Mouse (Mus musculus) embryonic facial prominence, embryonic 15.5 days (tissue): ENCODE measurements around the gene Gm13289. TPM values are rescaled to one million over a fixed set of nuclear protein-coding genes. Genes with fewer than 3 reads are reported as not detected.
"Not testable (repeated sequence)": the region's sequence is repeated elsewhere in the genome, so short reads cannot be mapped to it uniquely, and the experiment has no call there.

ENCODE experiments used
- ATAC-seq: fragments of 200-750 bp; cut with Nextera tagmentation; 2 replicates; pipeline ENCODE4 v1.8.0; 2017; ENCODE audit warnings: low read depth, moderate TSS enrichment; ENCODE audit not compliant: insufficient number of reproducible peaks, low FRiP score, low TSS enrichment
- H3K27ac ChIP-seq: fragments of 300-500 bp; sonication (generic); replicated peaks from 2 replicates; pipeline ENCODE4 v1.5.1; 2015; ENCODE audit warnings: mild to moderate bottlenecking, inconsistent platforms
- H3K27me3 ChIP-seq: fragments of 300-500 bp; sonication (generic); 2 replicates; pipeline ENCODE4 v1.6.1; 2015; ENCODE audit warnings: inconsistent platforms
- H3K36me3 ChIP-seq: fragments of 300-500 bp; sonication (generic); 2 replicates; pipeline ENCODE4 v1.6.1; 2015; ENCODE audit warnings: mild to moderate bottlenecking, inconsistent platforms
- H3K4me1 ChIP-seq: fragments of 300-500 bp; sonication (generic); 2 replicates; pipeline ENCODE4 v1.6.1; 2015; ENCODE audit warnings: inconsistent platforms
- H3K4me2 ChIP-seq: fragments of 300-500 bp; sonication (generic); replicated peaks from 2 replicates; pipeline ENCODE4 v1.6.1; 2015; ENCODE audit warnings: mild to moderate bottlenecking, inconsistent platforms
- H3K4me3 ChIP-seq: fragments of 300-500 bp; sonication (generic); replicated peaks from 2 replicates; pipeline ENCODE4 v1.5.1; 2015; ENCODE audit warnings: mild to moderate bottlenecking, inconsistent platforms
- H3K9ac ChIP-seq: fragments of 300-500 bp; sonication (generic); 2 replicates; pipeline ENCODE4 v1.6.1; 2015; ENCODE audit warnings: inconsistent platforms
- H3K9me3 ChIP-seq: fragments of 300-500 bp; sonication (generic); replicated peaks from 2 replicates; pipeline ENCODE4 v1.6.1; 2016; ENCODE audit warnings: inconsistent platforms
- WGBS: fragments of 180-500 bp; shearing (Covaris S2); methylation state at CpG from one replicate; pipeline ENCODE4 v1.1.7; 2015; 5-methylcytosine and 5-hydroxymethylcytosine counted together
- polyA plus RNA-seq: library from polyadenylated mRNA; unstranded; fragments of >200 nt; fragmentation: Nextera tagmentation; extraction: Ambion mirVana; gene quantifications from 2 replicates; pipeline ENCODE4 v1.2.1, GENCODE M21; 2015

Gm13289 gene
- not detected in 2 replicates for polyA plus RNA-seq

DNA sequence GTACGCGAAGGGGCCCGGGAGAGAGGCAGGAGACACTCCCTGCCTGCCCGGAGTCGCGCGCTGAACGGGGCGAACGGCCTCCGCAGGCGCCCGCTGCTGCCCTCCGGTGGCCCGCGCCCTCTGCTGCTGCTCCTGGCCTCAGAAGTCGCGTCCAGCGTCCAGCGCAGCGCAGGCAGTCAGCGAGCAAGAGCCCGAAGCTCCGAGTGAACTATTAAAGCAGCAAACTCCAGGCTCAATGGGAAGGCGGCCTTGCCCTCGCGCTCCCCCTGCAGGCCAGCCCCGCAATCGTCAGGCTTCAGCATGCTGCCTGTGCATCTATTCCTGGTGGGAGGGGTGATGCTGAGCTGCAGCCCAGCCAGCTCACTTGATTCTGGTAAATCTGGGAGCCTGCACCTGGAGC is at the start of gene Gm13289:
Gene Gm13289, plus strand, starts transcription at position 301 of the 400 bp plus-strand sequence.
- no CpG with 5 or more reads among the region's 29 CpGs for WGBS

DNA sequence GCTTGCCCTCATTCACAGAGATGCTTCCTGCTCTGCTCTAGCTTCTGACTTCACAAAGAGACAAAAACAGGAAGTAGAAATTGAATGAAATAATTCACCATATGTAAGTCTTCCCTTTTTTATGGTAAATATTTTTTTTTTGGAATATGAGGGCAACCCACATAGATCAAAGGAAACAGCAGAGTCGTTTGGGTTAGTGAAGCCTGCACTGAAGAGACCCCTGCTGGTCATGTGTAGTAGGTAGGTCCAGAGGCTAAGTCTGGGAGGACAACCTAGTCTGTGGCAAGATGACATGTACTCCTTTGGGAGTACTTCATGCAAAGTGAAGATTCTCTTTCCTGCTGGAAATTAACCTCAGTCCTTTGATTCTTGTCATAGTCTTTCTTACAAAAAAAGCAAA is 49.4 kb upstream of the Gm13289 start:
- 3% methylated on average over 1 of the region's 1 CpGs for WGBS
- H3K4me1 ChIP-seq: no peaks in the 10 kb centered on the region

More for the DNA sequence above, at the start of gene Gm13289:
- not testable (repeated sequence) for H3K4me1 ChIP-seq, H3K36me3 ChIP-seq, H3K27ac ChIP-seq, H3K27me3 ChIP-seq, ATAC-seq, H3K4me2 ChIP-seq, H3K9ac ChIP-seq, H3K4me3 ChIP-seq, H3K9me3 ChIP-seq

DNA sequence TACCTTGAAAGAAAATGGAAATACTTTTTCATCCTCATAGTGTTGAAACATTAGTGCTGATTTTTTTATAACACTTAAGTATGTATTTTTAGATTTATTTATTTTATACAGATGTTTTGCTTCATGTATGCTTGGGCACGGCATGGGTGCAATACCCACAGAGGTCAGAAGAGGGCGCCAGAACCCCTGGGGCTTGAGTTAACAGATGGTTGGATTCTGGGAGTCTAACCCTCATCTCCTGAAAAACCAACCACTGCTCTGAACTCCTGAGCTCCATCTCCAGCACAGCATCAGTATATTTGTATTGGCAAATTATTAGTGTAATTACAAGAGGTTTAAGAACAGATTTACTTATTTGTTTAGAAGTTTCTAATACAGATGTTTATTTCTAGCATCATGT is 38.2 kb upstream of the Gm13289 start:
- ATAC-seq: no peak
- no peaks in the 10 kb centered on the region for H3K27me3 ChIP-seq
- no peak overlapping the region for H3K4me2 ChIP-seq
- no peaks in the 10 kb centered on the region for H3K36me3 ChIP-seq
- 3% methylated on average over 2 of the region's 2 CpGs for WGBS
- H3K4me3 ChIP-seq: no peak overlapping the region
- no peak overlapping the region for H3K9ac ChIP-seq
- no peaks in the 10 kb centered on the region for H3K9me3 ChIP-seq
- H3K4me1 ChIP-seq: no peaks in the 10 kb centered on the region
- no peak overlapping the region for H3K27ac ChIP-seq

More for the DNA sequence above, 49.4 kb upstream of the Gm13289 start:
- H3K27ac ChIP-seq: no peak overlapping the region
- H3K4me3 ChIP-seq: no peak overlapping the region
- no peaks in the 10 kb centered on the region for H3K36me3 ChIP-seq
- no peak overlapping the region for H3K9ac ChIP-seq
- no peak overlapping the region for H3K4me2 ChIP-seq
- ATAC-seq: no peak
- no peaks in the 10 kb centered on the region for H3K9me3 ChIP-seq
- no peaks in the 10 kb centered on the region for H3K27me3 ChIP-seq

DNA sequence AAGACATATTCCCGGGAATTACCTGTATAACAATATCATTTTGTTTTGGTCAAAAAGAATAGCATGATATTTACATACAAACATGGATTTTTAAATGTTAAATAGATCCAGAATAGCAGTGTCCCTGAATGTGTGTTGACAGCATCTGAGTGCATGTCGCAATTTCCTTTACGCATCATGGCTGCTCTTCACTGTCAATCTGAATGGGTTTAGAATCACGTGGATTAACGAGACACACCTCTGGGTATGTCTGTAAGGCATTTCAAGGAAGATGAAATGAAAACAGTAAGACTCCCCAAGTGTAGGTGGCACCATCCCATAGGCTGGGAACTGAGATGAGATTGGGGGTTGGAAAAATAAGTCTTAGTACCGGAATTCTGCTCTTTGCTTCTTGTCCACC is 37.7 kb upstream of the Gm13289 start:
- Histone ChIP-seq H3K9ac (no peak overlapping the region), H3K4me1 (no peaks in the 10 kb centered on the region), H3K4me2 (no peak overlapping the region), H3K9me3 (no peaks in the 10 kb centered on the region), H3K27me3 (no peaks in the 10 kb centered on the region), H3K27ac (no peak overlapping the region), H3K4me3 (no peak overlapping the region), H3K36me3 (no peaks in the 10 kb centered on the region)
- WGBS: 86% methylated on average over 6 of the region's 6 CpGs
- no peak for ATAC-seq

DNA sequence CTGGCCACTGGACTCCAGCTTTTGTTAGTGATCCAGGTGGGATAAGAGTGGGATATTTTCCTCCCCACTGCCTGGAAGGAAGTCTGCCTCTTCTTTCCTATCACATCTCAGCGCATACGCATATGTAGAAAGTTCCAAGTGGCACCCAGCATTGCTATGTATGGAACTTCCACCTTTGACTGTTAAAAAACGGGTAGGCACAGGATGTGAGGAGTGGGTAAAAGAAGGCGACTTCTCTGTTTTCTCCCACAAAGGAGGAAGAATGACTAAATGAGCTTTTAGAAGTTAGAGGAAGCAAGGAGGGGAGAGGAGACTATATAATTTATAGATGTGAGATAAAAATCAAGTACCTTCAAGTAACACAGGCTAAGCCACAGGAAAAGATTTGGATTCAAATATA is 35.3 kb upstream of the Gm13289 start:
- no peak overlapping the region for H3K27ac ChIP-seq
- H3K4me1 ChIP-seq: no peaks in the 10 kb centered on the region
- no peaks in the 10 kb centered on the region for H3K9me3 ChIP-seq
- no peak overlapping the region for H3K4me2 ChIP-seq
- no peaks in the 10 kb centered on the region for H3K27me3 ChIP-seq
- no peak overlapping the region for H3K4me3 ChIP-seq
- ATAC-seq: no peak
- WGBS: 82% methylated on average over 4 of the region's 4 CpGs
- H3K9ac ChIP-seq: no peak overlapping the region
- no peaks in the 10 kb centered on the region for H3K36me3 ChIP-seq

DNA sequence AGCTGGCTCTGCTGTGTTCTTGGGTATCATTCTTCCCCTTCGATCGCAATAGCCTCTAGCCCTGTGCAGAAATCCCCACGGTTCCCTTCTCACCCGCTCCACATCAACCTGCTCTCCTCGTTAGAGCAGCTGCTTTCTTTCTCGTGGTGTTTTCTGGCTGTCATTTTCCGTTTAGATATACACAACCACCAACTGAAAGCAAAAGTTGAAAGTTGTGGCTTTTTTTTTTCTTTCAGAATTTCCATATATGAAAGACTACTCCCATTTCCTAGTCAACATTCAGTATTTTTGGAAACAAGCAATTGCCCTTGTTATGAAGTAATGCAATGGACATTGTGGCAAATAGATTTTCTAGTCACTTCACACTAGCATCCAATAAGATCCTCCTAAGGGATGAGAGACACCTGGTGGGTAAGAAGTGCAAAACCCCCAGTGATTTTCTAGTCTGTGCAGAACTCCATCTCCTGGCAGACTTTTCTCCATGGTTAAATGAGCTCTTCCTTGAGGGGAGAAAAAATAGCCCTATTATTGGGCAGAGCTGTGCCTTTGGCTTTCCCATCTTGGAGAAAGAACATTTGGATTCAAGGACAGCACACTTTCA is 33.9 kb upstream of the Gm13289 start:
- 59% methylated on average over 7 of the region's 7 CpGs for WGBS
- no peak for ATAC-seq
- Histone ChIP-seq H3K27ac (no peak overlapping the region), H3K9ac (no peak overlapping the region), H3K4me2 (no peak overlapping the region), H3K4me1 (no peaks in the 10 kb centered on the region), H3K4me3 (no peak overlapping the region), H3K36me3 (no peaks in the 10 kb centered on the region), H3K9me3 (no peaks in the 10 kb centered on the region), H3K27me3 (no peaks in the 10 kb centered on the region)

DNA sequence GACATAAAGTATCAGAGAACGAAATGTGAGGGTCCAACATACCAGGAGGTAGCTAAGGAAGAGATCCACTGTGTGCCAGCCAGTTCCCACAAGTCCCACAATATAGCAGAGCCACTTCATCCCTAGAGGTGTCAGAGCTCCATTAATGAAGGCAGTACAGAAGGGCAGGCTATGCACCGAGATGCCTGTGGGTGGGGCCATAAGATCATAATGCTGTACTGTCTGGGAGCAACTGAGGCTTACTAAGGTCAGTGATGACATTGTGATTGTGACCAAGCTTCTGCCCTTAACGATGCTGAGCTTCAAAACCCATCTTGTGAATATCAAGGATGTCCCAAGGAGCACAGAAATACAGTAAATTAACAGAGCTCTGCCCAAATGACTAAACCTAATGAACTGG is 32.5 kb upstream of the Gm13289 start:
- H3K27ac ChIP-seq: no peak overlapping the region
- H3K9ac ChIP-seq: no peak overlapping the region
- 72% methylated on average over 3 of the region's 3 CpGs for WGBS
- no peaks in the 10 kb centered on the region for H3K36me3 ChIP-seq
- no peak for ATAC-seq
- no peaks in the 10 kb centered on the region for H3K4me1 ChIP-seq
- no peaks in the 10 kb centered on the region for H3K27me3 ChIP-seq
- no peak overlapping the region for H3K4me2 ChIP-seq
- H3K4me3 ChIP-seq: no peak overlapping the region
- no peaks in the 10 kb centered on the region for H3K9me3 ChIP-seq

DNA sequence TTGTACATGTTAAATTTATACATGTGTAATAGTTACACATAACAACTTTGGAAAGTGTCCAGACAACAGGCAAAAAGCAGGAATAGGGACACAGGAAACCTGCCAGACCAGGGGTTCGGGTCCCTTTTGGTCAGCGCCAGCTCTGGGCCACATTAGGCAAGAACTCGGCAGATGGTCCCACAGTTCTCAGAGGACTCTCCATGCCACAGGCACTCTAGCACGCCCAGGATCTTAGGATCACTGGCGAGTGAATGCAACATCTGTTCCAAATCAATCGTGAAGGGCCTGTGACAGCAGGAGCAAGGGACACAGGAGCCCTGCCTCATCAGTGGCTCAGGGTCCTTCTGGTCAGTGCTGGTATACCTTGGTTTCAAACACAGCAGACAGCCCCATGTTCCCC is 26.8 kb upstream of the Gm13289 start:
- no peaks in the 10 kb centered on the region for H3K27me3 ChIP-seq
- H3K4me3 ChIP-seq: no peak overlapping the region
- no peak overlapping the region for H3K9ac ChIP-seq
- WGBS: 29% methylated on average over 6 of the region's 6 CpGs
- H3K36me3 ChIP-seq: no peaks in the 10 kb centered on the region
- H3K27ac ChIP-seq: no peak overlapping the region
- no peaks in the 10 kb centered on the region for H3K4me1 ChIP-seq
- no peak overlapping the region for H3K4me2 ChIP-seq
- H3K9me3 ChIP-seq: no peaks in the 10 kb centered on the region
- ATAC-seq: no peak

DNA sequence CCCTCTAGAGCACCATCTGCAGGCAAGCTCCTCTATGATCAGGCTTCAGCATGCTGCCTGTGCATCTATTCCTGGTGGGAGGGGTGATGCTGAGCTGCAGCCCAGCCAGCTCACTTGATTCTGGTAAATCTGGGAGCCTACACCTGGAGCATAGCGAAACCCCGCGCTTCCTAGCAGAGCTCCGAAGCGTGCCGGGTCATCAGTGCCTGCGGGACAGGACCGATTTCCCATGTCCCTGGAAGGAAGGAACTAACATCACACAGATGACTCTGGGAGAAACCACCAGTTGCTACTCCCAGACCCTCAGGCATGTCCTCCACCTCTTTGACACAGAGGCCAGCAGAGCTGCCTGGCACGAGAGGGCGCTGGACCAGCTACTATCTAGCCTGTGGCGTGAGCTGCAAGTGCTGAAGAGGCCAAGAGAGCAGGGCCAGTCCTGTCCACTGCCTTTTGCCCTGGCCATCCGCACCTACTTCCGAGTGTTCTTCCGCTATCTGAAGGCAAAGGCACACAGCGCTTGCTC is 21.8 kb upstream of the Gm13289 start, which contains the start of gene Gm13271:
Gene Gm13271, plus strand, starts transcription at position 51 of the 523 bp plus-strand sequence.
- whole genome bisulfite sequencing: 71% methylated on average over 15 of the region's 15 CpGs

DNA sequence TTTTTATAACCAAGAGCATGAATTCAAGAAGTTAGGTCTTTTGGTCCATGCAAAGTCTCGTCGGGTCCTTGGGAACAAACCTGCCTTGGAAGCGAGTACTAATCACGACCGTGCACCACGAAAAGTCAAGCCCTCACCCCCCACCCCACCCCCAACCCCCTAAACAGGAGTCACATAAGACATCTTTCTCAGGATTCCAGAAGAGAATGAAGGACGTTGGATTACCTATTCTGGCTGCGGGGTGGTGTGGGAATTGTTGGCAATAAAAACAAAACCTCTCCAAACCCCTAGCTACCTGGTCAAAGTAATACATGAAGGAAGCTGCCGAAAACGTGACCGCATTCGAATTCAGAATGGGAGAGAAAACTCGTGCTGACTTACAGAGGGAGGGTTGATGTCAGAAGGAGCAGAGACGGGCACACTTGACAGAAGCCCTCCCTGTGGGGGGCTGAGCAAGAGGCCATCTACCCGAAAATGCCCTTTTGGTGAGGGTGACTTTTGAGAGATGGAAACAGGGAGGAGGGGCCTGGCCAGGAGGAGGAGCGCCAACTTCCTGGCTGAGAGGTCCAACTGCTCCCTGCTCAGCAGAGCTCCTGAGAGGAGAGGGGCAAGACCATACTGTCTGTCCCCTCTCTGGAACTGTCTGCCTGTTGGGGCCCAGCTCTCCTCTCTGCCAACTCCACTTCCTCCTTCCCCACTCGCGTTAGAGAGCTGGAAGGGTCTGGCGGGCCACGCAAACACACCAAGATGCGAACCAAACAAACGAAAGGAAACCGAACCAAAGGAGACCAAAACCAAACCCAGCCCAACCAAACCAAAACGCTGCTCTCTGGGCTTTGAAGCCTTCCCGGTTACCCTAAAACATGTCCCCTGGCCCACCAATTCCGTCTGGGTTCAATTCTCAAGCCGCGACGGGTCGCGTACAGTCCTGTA is 19.9 kb upstream of the Gm13289 start:
- H3K4me2 ChIP-seq: peak overlapping the region; percentile 70
- not testable (repeated sequence) for H3K36me3 ChIP-seq, H3K9me3 ChIP-seq, H3K4me1 ChIP-seq, H3K27me3 ChIP-seq, ATAC-seq
- peak overlapping the region; percentile 56 for H3K4me3 ChIP-seq
- peak overlapping the region; percentile 98 for H3K27ac ChIP-seq
- peak overlapping the region; percentile 70 for H3K9ac ChIP-seq
- 8% methylated on average over 29 of the region's 31 CpGs for WGBS

More for the DNA sequence above, 21.8 kb upstream of the Gm13289 start, which contains the start of gene Gm13271:
- not testable (repeated sequence) for ATAC-seq, H3K4me3 ChIP-seq, H3K9me3 ChIP-seq, H3K36me3 ChIP-seq, H3K9ac ChIP-seq, H3K4me2 ChIP-seq, H3K27me3 ChIP-seq, H3K4me1 ChIP-seq, H3K27ac ChIP-seq

DNA sequence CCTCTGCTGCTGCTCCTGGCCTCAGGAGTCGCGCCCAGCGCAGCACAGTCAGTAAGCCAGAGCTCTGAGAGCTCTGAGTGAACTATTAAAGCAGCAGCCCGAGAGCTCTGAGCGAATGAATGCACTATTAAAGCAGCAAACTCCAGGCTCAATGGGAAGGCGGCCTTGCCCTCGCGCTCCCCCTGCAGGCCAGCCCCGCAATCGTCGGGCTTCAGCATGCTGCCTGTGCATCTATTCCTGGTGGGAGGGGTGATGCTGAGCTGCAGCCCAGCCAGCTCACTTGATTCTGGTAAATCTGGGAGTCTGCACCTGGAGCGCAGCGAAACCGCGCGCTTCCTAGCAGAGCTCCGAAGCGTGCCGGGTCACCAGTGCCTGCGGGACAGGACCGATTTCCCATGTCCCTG is 19.1 kb upstream of the Gm13289 start:
- not testable (repeated sequence) for H3K4me1 ChIP-seq, H3K36me3 ChIP-seq, H3K27me3 ChIP-seq, H3K9me3 ChIP-seq
- ATAC-seq: peak; percentile 99
- peak overlapping the region; percentile 70 for H3K4me2 ChIP-seq
- peak overlapping the region; percentile 56 for H3K4me3 ChIP-seq
- H3K9ac ChIP-seq: peak overlapping the region; percentile 70; the same call in 1 of the 2 replicates
- peak overlapping the region; percentile 98 for H3K27ac ChIP-seq
- 0% methylated on average over 13 of the region's 21 CpGs for WGBS
